Mouse (Mus musculus): Measurements from ENCODE around the gene Tmem120b. TPM values are rescaled to one million over a fixed set of nuclear protein-coding genes. Genes with fewer than 3 reads are reported as not detected.
"Not testable (repeated sequence)": the region's sequence is repeated elsewhere in the genome, so short reads cannot be mapped to it uniquely, and the experiment has no call there.

The Tmem120b gene
- polyA plus RNA-seq, 1 experiment from 2014 or later: 13.0 TPM

DNA sequence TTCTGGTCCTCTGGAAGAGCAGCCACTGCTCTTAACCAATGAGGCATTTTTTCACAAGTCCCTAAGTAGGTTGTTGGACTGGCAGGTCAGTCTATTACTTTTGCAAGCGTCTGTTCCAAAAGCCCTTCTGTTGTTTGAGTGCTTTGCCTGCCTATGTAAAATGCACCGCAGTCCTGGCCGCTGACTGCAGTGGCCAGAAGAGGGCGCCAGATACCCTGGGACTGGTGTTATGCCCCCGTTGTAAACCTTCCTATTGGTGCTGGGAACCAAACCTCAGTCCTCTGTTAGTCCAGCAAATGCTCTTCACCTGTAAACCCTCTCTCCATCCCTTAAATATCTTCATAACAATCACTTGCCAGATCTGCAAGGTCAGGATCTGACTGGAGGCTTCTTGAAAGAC lies 16.5 kb upstream of the Tmem120b start:
- no peak overlapping the region for H3K27ac ChIP-seq (ENCODE audit: poor library complexity, severe bottlenecking)
- peaks cover 5% of the 10 kb centered on the region; the same call in 1 of the 2 replicates for H3K4me1 ChIP-seq (replicated peaks)
- no peak overlapping the region for H3K4me3 ChIP-seq
- no peaks in the 10 kb centered on the region for H3K36me3 ChIP-seq
- H3K9me3 ChIP-seq (replicated peaks): 0 out of 2 replicates have a peak, but pooled peaks cover 8% of the 10 kb centered on the region
- no peak overlapping the region for H3K9ac ChIP-seq
- no peak for ATAC-seq (ENCODE audit: insufficient number of reproducible peaks, low FRiP score)
- no peaks in the 10 kb centered on the region for H3K27me3 ChIP-seq (replicated peaks)
- H3K4me2 ChIP-seq: no peak overlapping the region
- WGBS: 69% methylated on average over 5 of the region's 5 CpGs

DNA sequence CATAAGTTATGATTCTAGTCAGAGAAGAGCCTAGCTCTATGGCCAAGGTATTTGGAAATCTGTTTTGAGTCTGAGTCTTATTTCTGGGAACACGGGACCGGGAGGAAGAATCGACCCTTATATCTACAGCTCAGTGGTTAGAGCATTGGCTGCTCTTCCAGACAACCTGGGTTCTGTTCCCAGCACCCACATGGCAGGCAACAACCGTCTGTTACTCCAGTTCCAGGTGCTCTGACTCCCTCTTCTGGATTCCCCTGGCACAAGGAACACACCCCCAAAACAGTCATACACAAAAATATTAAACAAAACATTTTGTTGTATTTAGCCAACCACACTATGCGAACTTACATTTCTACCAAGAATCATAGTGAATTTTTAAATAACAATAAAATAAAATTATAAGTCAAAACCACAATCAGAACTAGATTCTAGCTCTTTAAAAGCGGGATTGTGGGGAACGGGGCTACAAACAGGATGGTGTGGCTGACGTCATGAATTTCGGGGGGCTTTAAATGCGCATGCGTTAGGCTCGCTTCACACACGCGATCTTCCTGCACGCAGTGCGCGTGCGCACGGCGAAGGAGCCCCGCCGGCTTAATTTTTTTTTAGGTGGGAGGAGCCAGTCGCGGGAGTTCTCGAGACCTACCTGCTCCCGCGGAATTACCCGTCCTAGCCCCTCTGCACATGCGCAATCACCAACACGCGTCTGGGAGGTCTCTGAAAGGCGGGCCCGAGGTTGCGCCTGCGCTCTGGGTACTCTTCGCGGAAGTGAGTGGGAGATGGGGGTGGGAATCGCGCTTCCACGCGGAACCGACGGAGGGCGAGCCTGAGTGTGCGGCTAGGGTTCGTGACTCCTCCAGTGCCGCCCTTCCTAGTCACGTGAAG lies 10.6 kb upstream of the Tmem120b start:
- 0 out of 2 replicates have a peak overlapping the region, but pooled peaks have one; percentile 48 for H3K27ac ChIP-seq (ENCODE audit: poor library complexity, severe bottlenecking)
- peak; percentile 96 for ATAC-seq (ENCODE audit: insufficient number of reproducible peaks, low FRiP score)
- peak overlapping the region; percentile 52 for H3K4me2 ChIP-seq
- H3K9ac ChIP-seq: peak overlapping the region; percentile 50
- H3K27me3 ChIP-seq (replicated peaks): no peaks in the 10 kb centered on the region
- WGBS: 8% methylated on average over 48 of the region's 48 CpGs
- peak overlapping the region; percentile 39 for H3K4me3 ChIP-seq
- no peaks in the 10 kb centered on the region for H3K9me3 ChIP-seq (replicated peaks)
- no peaks in the 10 kb centered on the region for H3K36me3 ChIP-seq
- peaks cover 13% of the 10 kb centered on the region for H3K4me1 ChIP-seq (replicated peaks)

- peaks cover 13% of the 10 kb centered on the region for H3K4me1 ChIP-seq (replicated peaks)
- no peaks in the 10 kb centered on the region for H3K27me3 ChIP-seq (replicated peaks)
- H3K27ac ChIP-seq (ENCODE audit: poor library complexity, severe bottlenecking): peak overlapping the region; percentile 48; the same call in 1 of the 2 replicates
- 41% methylated on average over 16 of the region's 16 CpGs for WGBS
- peak overlapping the region; percentile 52 for H3K4me2 ChIP-seq
- no peak for ATAC-seq (ENCODE audit: insufficient number of reproducible peaks, low FRiP score)
- H3K9me3 ChIP-seq (replicated peaks): no peaks in the 10 kb centered on the region
- peak overlapping the region; percentile 50 for H3K9ac ChIP-seq
- H3K4me3 ChIP-seq: peak overlapping the region; percentile 39
- H3K36me3 ChIP-seq: no peaks in the 10 kb centered on the region
These were observed 9.7 kb upstream of the Tmem120b start for GRCm38 (mm10) chr5:123058251-123059102.

DNA sequence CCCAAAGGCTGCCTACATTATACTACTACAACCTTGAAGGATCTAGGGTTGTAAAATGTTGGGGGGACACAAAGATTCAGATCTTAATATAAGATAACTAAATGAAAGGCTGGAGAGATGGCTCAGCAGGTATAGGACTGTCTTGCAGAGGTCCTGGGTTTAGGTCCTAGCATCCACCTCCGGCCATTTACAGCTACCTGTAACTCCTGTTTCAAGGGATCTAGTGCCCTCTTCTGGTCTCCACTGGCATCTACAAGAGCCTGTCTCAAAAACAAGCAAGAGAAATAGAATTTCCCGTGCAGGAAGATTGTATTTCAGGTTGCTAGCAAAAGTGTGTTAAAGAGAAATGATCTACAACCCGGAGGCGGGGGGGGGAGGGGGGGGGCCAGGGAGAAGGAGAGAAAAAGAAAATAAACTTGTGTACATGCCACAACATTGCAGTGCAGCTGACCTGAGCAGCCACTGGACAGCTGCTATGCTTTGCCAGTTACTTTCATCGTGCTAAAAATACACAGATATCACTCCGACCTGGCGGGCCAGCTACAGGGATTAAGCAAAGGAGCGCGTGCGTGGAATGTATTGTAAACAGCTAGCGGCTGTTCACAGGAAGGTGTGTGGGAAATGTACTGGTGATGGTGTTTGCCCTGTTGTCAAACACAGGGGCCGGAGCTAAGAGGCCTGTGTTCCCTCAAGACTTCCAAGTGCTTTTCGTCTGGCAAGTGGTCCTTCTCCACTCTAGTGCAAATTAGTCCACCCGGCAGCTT lies 8.3 kb upstream of the Tmem120b start:
- peak overlapping the region; percentile 60 for H3K4me2 ChIP-seq
- peaks cover 13% of the 10 kb centered on the region for H3K4me1 ChIP-seq (replicated peaks)
- H3K9ac ChIP-seq: peak overlapping the region; percentile 37; the same call in 1 of the 2 replicates
- no peaks in the 10 kb centered on the region for H3K9me3 ChIP-seq (replicated peaks)
- peak overlapping the region; percentile 75 for H3K27ac ChIP-seq (ENCODE audit: poor library complexity, severe bottlenecking)
- ATAC-seq (ENCODE audit: insufficient number of reproducible peaks, low FRiP score): no peak
- no peaks in the 10 kb centered on the region for H3K27me3 ChIP-seq (replicated peaks)
- H3K36me3 ChIP-seq: no peaks in the 10 kb centered on the region
- H3K4me3 ChIP-seq: peak overlapping the region; percentile 11; the same call in 1 of the 2 replicates
- WGBS: 11% methylated on average over 14 of the region's 14 CpGs

GRCm38 (mm10) chr5:123060706-123061401 lies 7.4 kb upstream of the Tmem120b start:
- peak overlapping the region; percentile 60 for H3K4me2 ChIP-seq
- 57% methylated on average over 9 of the region's 9 CpGs for WGBS
- no peaks in the 10 kb centered on the region for H3K36me3 ChIP-seq
- no peaks in the 10 kb centered on the region for H3K9me3 ChIP-seq (replicated peaks)
- no peak for ATAC-seq (ENCODE audit: insufficient number of reproducible peaks, low FRiP score)
- H3K27ac ChIP-seq (ENCODE audit: poor library complexity, severe bottlenecking): peak overlapping the region; percentile 75
- no peak overlapping the region for H3K4me3 ChIP-seq
- H3K27me3 ChIP-seq (replicated peaks): no peaks in the 10 kb centered on the region
- peaks cover 13% of the 10 kb centered on the region for H3K4me1 ChIP-seq (replicated peaks)
- peak overlapping the region; percentile 37; the same call in 1 of the 2 replicates for H3K9ac ChIP-seq

DNA sequence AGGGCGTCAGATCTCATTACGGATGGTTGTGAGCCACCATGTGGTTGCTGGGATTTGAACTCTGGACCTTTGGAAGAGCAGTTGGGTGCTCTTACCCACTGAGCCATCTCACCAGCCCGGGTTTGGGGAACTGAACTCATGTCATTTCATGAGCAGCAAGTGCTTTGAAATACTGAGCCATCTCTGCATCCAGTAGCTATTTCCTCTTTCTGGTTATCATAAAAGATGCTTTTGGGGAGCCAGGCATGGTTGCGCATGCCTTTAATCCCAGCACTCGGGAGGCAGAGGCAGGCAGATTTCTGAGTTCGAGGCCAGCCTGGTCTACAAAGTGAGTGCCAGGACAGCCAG lies 6.8 kb upstream of the Tmem120b start:
- not testable (repeated sequence) for H3K27ac ChIP-seq (ENCODE audit: poor library complexity, severe bottlenecking); H3K4me3 ChIP-seq; H3K9me3 ChIP-seq (replicated peaks); H3K9ac ChIP-seq; H3K4me2 ChIP-seq; H3K27me3 ChIP-seq (replicated peaks); ATAC-seq (ENCODE audit: insufficient number of reproducible peaks, low FRiP score); H3K36me3 ChIP-seq
- peaks cover 13% of the 10 kb centered on the region for H3K4me1 ChIP-seq (replicated peaks)
- 77% methylated on average over 6 of the region's 6 CpGs for WGBS

DNA sequence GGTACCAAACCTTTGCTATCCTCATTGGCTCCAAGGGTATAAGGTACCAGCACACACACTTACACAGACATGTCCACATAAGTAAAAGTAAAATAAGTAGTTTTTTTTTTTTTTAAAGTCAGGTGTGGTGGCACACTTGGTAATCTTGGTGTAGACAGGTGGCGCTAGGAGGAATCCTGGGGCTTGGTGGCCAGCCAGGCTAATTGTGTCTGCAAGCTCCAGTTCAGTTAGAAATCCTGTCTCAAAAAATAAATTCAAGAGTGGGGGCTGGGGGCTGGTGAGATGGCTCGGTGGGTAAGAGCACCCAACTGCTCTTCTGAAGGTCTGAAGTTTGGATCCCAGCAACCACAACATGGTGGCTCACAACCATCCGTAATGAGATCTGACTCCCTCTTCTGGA lies 5.1 kb upstream of the Tmem120b start:
- ATAC-seq (ENCODE audit: insufficient number of reproducible peaks, low FRiP score): no peak

GRCm38 (mm10) chr5:123064207-123064606 lies 4.0 kb upstream of the Tmem120b start:
- H3K27me3 ChIP-seq (replicated peaks): no peaks in the 10 kb centered on the region
- H3K9me3 ChIP-seq (replicated peaks): no peaks in the 10 kb centered on the region
- H3K36me3 ChIP-seq: no peaks in the 10 kb centered on the region
- 32% methylated on average over 6 of the region's 6 CpGs for WGBS
- H3K4me1 ChIP-seq (replicated peaks): peaks cover 23% of the 10 kb centered on the region
- H3K27ac ChIP-seq (ENCODE audit: poor library complexity, severe bottlenecking): no peak overlapping the region
- no peak overlapping the region for H3K4me3 ChIP-seq
- no peak for ATAC-seq (ENCODE audit: insufficient number of reproducible peaks, low FRiP score)
- H3K9ac ChIP-seq: no peak overlapping the region
- H3K4me2 ChIP-seq: no peak overlapping the region

More for the DNA sequence above, 5.1 kb upstream of the Tmem120b start:
- Histone ChIP-seq H3K4me1 (replicated peaks) (peaks cover 21% of the 10 kb centered on the region), H3K27ac (ENCODE audit: poor library complexity, severe bottlenecking) (no peak overlapping the region), H3K9ac (no peak overlapping the region), H3K27me3 (replicated peaks) (no peaks in the 10 kb centered on the region), H3K4me2 (no peak overlapping the region), H3K9me3 (replicated peaks) (no peaks in the 10 kb centered on the region), H3K4me3 (no peak overlapping the region), H3K36me3 (no peaks in the 10 kb centered on the region)
- WGBS: 78% methylated on average over 3 of the region's 3 CpGs

- Histone ChIP-seq H3K4me1 (replicated peaks) (peaks cover 9% of the 10 kb centered on the region; the same call in 1 of the 2 replicates), H3K4me2 (peak overlapping the region; percentile 5; the same call in 1 of the 2 replicates), H3K9ac (no peak overlapping the region), H3K36me3 (no peaks in the 10 kb centered on the region), H3K9me3 (replicated peaks) (no peaks in the 10 kb centered on the region), H3K27ac (ENCODE audit: poor library complexity, severe bottlenecking) (peak overlapping the region; percentile 76), H3K4me3 (no peak overlapping the region), H3K27me3 (replicated peaks) (no peaks in the 10 kb centered on the region)
- peak; percentile 77 for ATAC-seq (ENCODE audit: insufficient number of reproducible peaks, low FRiP score)
- WGBS: 14% methylated on average over 6 of the region's 6 CpGs
These were observed 720 bp upstream of the Tmem120b start for GRCm38 (mm10) chr5:123067395-123067995.

- WGBS: 88% methylated on average over 2 of the region's 2 CpGs
- H3K36me3 ChIP-seq: no peaks in the 10 kb centered on the region
- no peak overlapping the region for H3K9ac ChIP-seq
- no peaks in the 10 kb centered on the region for H3K9me3 ChIP-seq (replicated peaks)
- H3K27me3 ChIP-seq (replicated peaks): no peaks in the 10 kb centered on the region
- no peak overlapping the region for H3K4me3 ChIP-seq
- H3K4me1 ChIP-seq (replicated peaks): peaks cover 9% of the 10 kb centered on the region; the same call in 1 of the 2 replicates
- no peak overlapping the region for H3K4me2 ChIP-seq
- H3K27ac ChIP-seq (ENCODE audit: poor library complexity, severe bottlenecking): no peak overlapping the region
- ATAC-seq (ENCODE audit: insufficient number of reproducible peaks, low FRiP score): no peak
These were observed 499 bp downstream of the Tmem120b start for GRCm38 (mm10) chr5:123068714-123069113.

All from heart, embryonic 12.5 days (tissue).